Mouse (Mus musculus) left cerebral cortex, adult 2 months (tissue): Measurements from ENCODE around the gene Nfam1. TPM values are rescaled to one million over a fixed set of nuclear protein-coding genes. Genes with fewer than 3 reads are reported as not detected.
A peak's percentile ranks its signal among the peaks of the same experiment; 100 is the strongest.

Source experiments
- DNase-seq, 2 experiments: peaks; one replicate each; pipeline ENCODE4 v3.0.0; 2021 to 2022; ENCODE audit warnings: low spot score in 2 of 2, mixed read lengths in 1 of 2; ENCODE audit errors: extremely low spot score in 1 of 2
- H3K27ac ChIP-seq: fragments of 200-600 bp; 2 replicates; pipeline ENCODE4 v1.8.1; 2022
- H3K4me3 ChIP-seq: fragments of 200-600 bp; 2 replicates; pipeline ENCODE4 v1.8.1; 2022
- CTCF ChIP-seq: fragments of 200-600 bp; IDR thresholded peaks from 2 replicates; pipeline ENCODE4 v1.8.1; 2022; ENCODE audit warnings: antibody characterized with exemption, mild to moderate bottlenecking, moderate library complexity
- intact Hi-C: fragments of 180-260 bp; cut with DNase I; formaldehyde crosslinking; loops from one replicate; pipeline ENCODE4 v1.15.1; 2025
- total RNA-seq, 2 experiments: library from RNA; stranded (reverse); gene quantifications; 2 replicates each; pipeline ENCODE4 v1.2.3; 2021

The Nfam1 gene
- total RNA-seq, 2 experiments from 2014 or later: 2.2 to 2.8 TPM

DNA sequence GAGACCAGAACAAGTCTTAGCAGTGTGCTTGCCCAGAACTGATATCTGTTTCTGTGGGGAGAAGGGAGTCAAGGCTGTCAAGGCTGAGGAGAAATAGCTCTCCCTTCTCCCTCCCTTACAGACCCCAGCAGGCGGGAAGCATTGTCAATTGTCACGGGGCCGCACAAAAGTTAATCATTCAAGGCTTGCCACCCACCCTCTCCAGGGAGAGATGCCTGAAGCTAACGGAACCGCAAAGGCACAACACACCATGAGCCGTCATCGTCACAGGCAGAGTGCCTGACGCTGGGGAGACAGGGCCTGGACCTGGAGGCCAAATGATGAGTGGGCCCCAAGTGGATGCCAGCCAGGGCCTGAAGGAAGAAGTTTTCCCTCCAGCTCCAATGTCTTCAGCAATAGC is 22.7 kb downstream of the Nfam1 start:
- no peak overlapping the region for H3K27ac ChIP-seq
- no peak for TF ChIP-seq CTCF
- DNase-seq: no peak
- intact Hi-C loops: no loop called here
- no peak overlapping the region for H3K4me3 ChIP-seq

DNA sequence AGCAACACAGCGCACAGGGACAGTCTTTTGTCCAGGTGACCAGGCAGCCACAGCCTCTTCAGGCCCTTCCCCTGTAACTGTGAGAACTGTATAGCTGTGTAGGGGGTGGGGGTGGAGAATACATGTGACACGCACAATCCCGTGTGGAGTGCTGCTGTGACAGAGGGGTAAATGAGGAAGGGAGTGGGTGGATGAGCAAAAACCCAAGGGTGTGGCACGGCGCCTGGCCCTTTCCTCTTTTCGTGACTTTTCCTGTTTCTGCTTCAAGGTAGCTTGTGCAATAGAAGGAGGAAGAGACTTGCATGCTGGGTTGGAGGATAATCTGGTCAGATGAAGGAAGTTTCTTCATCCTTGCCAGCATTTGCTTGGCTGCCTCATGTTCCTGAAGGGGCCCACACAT is 23.6 kb downstream of the Nfam1 start:
- DNase-seq: no peak
- Histone ChIP-seq H3K4me3 (no peak overlapping the region), H3K27ac (no peak overlapping the region)
- no peak for TF ChIP-seq CTCF
- intact Hi-C loops: no loop called here

DNA sequence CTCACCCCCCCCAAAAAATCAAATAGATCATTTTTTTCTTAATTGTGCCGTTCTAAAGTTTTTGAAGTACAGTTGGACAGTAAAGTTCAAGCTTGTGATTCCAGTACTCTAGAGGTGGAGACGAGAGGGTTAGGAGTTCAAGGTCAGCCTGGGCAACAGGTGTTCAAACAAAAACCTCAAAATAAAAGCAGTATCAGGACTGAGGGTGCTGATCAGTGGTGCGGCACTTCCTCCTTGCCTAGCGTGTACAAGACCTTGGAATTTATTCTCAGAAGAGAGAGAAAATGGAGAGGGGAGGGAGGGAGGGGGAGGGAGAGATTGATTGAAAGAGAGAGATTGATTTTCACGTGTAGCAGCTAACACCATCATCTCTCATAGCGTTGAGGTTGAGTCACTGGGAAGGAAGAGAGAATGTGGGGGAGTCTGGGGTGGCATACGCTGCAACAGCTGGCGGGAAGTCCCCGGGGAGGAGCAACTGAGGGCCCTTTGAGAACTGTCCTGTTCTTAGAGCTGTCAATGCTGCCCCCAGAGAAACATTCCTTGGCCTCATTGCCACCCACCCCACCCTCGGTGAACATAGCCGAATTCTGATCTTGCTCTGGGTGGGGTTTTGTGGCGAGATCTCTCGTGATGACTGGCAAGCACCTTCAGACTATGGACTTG is 24.2 kb downstream of the Nfam1 start:
- DNase-seq: no peak
- Histone ChIP-seq H3K27ac (no peak overlapping the region), H3K4me3 (no peak overlapping the region)
- no peak for TF ChIP-seq CTCF
- intact Hi-C loops: no loop called here

DNA sequence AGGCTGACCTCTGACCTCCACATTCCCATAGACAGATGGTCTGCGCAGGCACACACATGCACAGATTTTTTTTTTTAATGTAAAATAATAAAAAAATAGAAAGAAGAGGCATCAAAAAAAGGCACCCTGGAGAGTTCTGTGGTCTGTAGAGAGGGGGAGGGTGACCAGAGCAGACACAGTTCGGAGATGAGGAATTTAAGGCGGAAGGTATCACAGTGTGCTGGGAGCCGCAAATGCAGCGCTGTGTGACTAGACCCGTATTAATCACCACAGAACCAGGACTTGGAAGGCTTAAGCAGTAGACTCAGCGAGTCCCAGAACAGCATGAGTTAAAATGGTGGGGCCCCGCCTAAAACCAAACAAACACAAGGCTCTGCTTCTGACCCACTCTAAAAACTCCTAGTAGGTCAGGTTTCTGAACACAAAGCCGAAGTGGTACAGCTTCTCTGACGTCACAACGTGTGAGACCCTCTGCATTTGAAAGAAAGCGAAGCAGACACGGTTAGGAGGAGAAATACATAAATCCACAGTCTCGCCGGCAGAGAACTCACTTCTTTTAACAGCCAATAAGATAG is 25.7 kb downstream of the Nfam1 start:
- no peak for TF ChIP-seq CTCF
- intact Hi-C loops: no loop called here

DNA sequence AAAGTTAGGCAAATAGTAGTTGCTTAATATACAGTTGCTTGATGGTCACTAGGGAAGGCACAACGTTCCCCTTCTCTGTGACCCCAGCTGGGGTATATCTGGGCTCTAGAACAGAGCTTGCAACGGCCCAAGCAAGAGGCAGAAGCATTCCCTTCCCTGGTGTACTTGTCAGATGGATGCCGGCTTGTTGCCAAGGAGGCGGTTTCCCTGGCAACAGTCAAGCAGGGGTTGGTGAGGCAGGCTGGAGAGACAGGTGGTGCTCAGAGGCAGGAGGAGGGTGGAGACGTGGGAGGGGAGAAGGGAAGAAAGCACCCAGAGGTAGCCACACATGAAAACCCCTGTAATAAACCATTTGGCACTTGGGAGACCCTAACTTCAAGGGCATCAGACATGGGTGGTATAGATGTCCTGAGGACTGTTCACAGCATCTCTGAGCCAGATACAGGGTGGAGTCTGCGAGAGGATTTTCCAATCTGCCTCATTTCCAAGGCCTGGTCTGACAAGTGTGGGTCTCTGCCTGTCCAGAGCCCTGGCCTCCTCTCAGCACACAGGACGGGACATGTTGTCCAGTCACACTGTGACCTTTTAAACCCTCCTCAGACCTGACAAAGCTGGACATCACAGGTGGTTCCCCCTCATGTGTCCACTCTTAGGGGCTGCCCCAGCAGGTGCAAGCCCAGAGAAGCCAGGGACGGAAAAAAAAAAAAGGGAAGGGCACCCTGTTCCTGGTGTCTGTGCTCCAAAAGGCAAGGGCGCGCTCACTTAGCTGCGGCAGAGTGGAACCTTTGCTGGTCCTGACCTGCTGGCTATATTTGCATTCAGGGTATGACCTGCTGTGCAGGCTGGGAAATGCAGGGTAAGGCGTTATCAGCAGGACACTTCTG is 30.2 kb downstream of the Nfam1 start:
- DNase-seq: peak; percentile 87 to 90
- Histone ChIP-seq H3K27ac (peak overlapping the region; percentile 70), H3K4me3 (no peak overlapping the region)
- no peak for TF ChIP-seq CTCF
- intact Hi-C loops: no loop called here

More for the DNA sequence above, 25.7 kb downstream of the Nfam1 start:
- Histone ChIP-seq H3K4me3 (no peak overlapping the region), H3K27ac (no peak overlapping the region)
- no peak for DNase-seq

DNA sequence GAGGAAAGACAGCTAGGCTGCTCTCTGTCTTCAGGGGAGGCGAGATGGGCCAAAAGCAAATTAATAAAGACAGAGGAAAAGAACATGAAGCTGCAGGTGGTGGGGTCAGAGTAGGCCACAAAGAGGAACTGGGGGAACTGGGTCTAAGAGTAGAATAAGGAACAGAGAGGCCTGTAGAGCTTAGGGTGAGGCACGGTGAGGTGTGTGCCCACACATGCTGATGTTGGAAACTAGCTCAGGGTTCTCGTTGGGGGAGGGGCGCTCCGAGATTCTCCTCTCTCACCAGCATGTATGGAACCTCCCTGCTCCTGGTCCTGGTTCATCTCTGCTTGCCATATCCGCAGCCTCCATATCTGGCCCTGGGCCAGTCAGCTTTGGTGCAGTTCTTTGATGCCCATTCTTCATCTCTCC is 34.3 kb downstream of the Nfam1 start:
- TF ChIP-seq CTCF: no peak
- Histone ChIP-seq H3K27ac (no peak overlapping the region), H3K4me3 (no peak overlapping the region)
- no peak for DNase-seq
- intact Hi-C loops: no loop called here

DNA sequence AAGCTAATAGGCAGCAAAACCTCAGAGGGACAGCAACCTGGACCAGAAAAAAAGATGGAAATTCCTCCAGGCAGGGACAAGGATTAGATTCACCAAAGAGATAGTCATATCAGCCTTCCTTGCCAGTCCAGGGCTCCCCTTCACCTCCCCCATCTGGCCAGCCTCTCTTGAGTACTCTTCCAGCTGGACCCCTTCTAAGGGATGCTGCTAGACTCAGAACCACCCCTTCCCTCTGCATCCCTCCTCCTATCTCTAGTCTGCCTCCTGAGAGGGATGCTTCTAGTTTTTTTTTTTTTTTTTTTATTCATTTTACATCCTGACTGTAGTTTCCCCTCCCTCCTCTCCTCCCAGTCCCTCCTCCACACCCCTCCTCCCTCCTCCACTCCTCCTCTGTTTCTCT is 36.7 kb downstream of the Nfam1 start:
- H3K4me3 ChIP-seq: no peak overlapping the region
- no peak for DNase-seq
- no peak for TF ChIP-seq CTCF
- no peak overlapping the region; the same call in 1 of the 2 replicates for H3K27ac ChIP-seq
- intact Hi-C loops: no loop called here

DNA sequence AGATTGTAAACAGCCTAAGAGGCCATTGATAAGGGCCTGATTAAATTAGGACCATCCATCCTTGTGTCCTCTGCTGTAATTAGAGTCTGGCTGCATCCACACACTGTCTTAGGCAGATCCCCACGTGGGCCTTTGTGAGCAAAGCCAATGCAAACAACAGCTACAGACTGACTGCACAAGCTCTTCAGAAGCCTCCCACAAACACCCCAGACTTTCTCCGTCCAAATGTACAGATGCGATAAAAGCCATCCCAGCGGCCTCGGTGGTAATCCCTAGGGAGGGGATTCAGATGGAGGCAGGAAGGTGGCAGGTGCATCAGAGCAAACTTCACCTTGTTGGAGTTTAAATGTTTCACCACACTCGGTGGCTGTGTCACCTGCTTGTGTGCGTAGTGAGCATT is 37.9 kb downstream of the Nfam1 start:
- TF ChIP-seq CTCF: no peak
- DNase-seq: no peak
- H3K4me3 ChIP-seq: no peak overlapping the region
- intact Hi-C loops: no loop called here
- H3K27ac ChIP-seq: peak overlapping the region; percentile 20; the same call in 1 of the 2 replicates

DNA sequence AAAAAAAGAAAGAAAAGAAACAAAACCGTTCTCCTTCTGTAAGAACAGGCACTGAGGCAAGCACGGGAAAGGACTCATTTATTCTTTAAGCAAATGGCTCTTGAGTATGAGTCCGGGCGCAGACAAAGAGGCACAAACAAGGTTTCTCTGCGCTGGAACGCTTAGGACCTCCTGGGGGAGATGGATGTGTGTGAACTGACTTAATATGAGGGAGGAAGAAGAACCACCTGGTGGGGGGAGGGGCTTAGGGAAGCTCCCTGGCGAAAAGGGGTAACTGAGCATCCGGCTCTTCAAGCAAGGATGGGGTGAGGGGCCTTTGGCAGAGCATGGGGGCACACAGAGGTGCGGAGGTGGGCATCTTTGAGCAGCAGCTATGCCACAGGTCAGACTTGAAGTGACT is 40.2 kb downstream of the Nfam1 start:
- H3K4me3 ChIP-seq: no peak overlapping the region
- DNase-seq: no peak
- no peak for TF ChIP-seq CTCF
- intact Hi-C loops: no loop called here
- H3K27ac ChIP-seq: no peak overlapping the region

DNA sequence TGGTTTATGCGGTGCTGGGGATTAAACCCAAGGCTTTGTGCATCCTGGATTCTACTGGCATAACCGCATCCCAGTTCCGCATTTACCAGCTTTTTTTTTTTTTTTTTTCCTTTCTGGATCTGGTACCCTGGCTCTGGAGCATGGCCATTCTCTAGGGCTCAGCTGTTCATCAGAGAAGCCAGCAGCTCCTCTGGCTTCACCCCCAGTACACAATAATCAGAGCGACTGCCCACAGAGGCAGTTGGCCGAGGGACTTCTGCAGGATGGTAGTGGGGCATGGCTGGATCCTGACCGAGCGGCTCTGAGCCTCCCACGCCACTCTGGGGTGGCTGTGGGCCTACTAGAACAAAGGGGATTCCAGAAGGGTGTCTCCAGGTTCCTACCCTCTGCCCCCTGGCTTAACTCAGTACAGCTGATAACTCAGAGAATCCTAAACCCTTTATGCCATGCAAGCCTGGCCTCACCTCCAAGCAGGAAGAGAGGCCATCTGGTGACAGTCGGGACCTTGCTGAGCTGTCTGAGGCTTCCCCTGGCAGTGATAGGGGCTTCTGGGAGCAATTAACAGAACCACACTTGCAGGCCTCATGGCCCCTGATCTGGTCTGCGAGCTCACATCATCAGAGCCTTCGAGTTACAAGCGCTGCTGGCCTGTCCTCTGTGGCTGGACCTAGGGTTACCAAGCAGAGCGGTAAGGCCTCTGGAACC is 40.9 kb downstream of the Nfam1 start:
- DNase-seq: no peak
- Histone ChIP-seq H3K27ac (no peak overlapping the region), H3K4me3 (no peak overlapping the region)
- no peak for TF ChIP-seq CTCF
- intact Hi-C loops: no loop called here

DNA sequence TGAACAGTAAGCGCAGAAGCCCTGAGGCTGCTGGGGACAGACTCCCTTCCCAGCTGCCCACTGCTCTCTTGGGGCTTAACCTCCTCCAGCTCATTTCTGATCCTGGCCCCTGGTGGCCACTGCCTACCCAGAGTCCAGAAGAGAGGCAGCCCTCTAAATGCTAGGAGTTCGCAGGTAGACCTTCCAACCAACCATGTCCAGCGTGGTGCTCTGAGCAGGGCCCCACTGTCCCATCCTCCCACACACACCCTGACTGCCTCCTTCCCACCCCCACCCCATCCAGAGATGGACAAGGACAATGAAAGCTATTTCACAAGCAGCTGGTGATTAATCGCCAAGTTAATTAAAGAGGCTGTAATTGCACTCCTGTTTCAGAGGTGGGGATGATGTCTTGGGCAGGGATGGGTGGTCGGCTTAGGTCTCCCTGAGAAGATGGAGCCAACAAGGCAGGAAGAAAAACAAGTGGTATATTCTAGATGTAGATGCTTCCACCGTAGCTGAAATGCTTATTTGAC is 43.9 kb downstream of the Nfam1 start:
- intact Hi-C loops: no loop called here
- TF ChIP-seq CTCF: no peak; the same call in 1 of the 2 replicates
- Histone ChIP-seq H3K27ac (no peak overlapping the region), H3K4me3 (no peak overlapping the region)
- no peak for DNase-seq
